In the genomic region with DNA sequence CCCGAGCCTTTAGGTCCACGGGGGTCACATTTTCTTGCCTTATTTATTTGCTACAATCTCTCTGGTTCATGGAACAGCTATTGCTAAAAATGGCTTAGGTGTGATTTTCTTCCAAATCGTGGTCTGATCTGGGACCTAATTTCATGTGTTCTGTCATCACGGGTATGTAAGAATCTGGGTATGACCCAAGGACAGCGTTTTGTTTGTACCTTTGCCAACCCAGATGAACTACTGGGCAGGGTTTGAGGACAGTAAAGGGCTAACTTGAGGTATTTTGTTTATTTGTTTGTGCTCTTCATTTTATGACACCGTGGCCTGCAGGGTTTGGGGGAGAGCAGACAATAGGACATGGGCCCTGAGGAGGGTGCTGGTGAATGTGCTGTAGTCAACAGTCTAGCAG, we compare ENCODE assay signal across 17 mouse cellular contexts. TPM values are rescaled to one million over a fixed set of nuclear protein-coding genes. Genes with fewer than 3 reads are reported as not detected.
DNase-seq lines count a peak whose midpoint lies in the region; ATAC-seq and TF ChIP-seq lines count a peak whose summit lies in the region.
"Had no signal": no experiment of that assay in that cellular context is flagged by ENCODE, and none has a peak within 500 bp of the region (broad histone marks: within the 10 kb centered on the region; RNA-seq: fewer than 3 reads in every experiment).

No protein-coding gene starts in this region.

- H3K4me3 ChIP-seq in left cerebral cortex, adult 2 months, result peak overlapping the region; percentile 73
- no peak overlapping the region; the same call in 1 of the 2 replicates for H3K4me3 ChIP-seq in midbrain, embryonic 14.5 days (replicated peaks; ENCODE audit: low read depth, low read length)
- no peak overlapping the region for H3K4me3 ChIP-seq in lung, adult 2 months (replicated peaks; ENCODE audit: extremely low read depth, low read depth, low read length)
- H3K4me3 ChIP-seq: heart, embryonic 10.5 days; lung, embryonic 15.5 days; myocyte had no signal

- TF ChIP-seq CTCF in left cerebral cortex, adult 2 months (IDR thresholded peaks at IDR 0.05), result no peak
- TF ChIP-seq CTCF in lung, adult 2 months (IDR thresholded peaks at IDR 0.05; ENCODE audit: insufficient read depth, low read length), result no peak

- H3K4me2 ChIP-seq in midbrain, embryonic 14.5 days (ENCODE audit: low read length), result peak overlapping the region; percentile 74
- H3K4me2 ChIP-seq: lung, embryonic 15.5 days had no signal

- no peaks in the 10 kb centered on the region for H3K27me3 ChIP-seq in midbrain, embryonic 14.5 days (ENCODE audit: control insufficient read depth, insufficient read depth, low read length)
- H3K27me3 ChIP-seq: lung, embryonic 15.5 days had no signal

- no peak for TF ChIP-seq POLR2A in lung, adult 2 months (IDR thresholded peaks at IDR 0.05; ENCODE audit: borderline replicate concordance, extremely low read depth, low read depth, low read length)

- H3K9me3 ChIP-seq in midbrain, embryonic 14.5 days (ENCODE audit: control insufficient read depth, low read length), result no peaks in the 10 kb centered on the region
- H3K9me3 ChIP-seq: heart, embryonic 10.5 days; lung, embryonic 15.5 days had no signal

- H3K4me1 ChIP-seq in midbrain, embryonic 14.5 days (ENCODE audit: control insufficient read depth, insufficient read depth, low read length), result peaks cover 17% of the 10 kb centered on the region
- H3K4me1 ChIP-seq in lung, adult 2 months (ENCODE audit: control insufficient read depth, insufficient read depth, low read length), result no peaks in the 10 kb centered on the region

- H3K27ac ChIP-seq in left cerebral cortex, adult 2 months, result 0 out of 2 replicates have a peak overlapping the region, but pooled peaks have one; percentile 0
- H3K27ac ChIP-seq in midbrain, embryonic 14.5 days (replicated peaks; ENCODE audit: low read depth, low read length), result no peak overlapping the region
- H3K27ac ChIP-seq: heart, embryonic 10.5 days; lung, embryonic 15.5 days had no signal

- peak; percentile 50 for DNase-seq in adrenal gland, adult 2 months
- no peak for DNase-seq in adrenal gland, postnatal 4 days (ENCODE audit: low spot score in 2 of 2)
- no peak for DNase-seq in left cerebral cortex, adult 2 months (ENCODE audit: extremely low spot score in 1 of 2, low spot score in 2 of 2)
- DNase-seq in left cerebral cortex, adult 8-10 months (ENCODE audit: low spot score in 2 of 2), result no peak
- DNase-seq in midbrain, embryonic 14.5 days, result no peak
- no peak for DNase-seq in ovary, adult 18-20 months (ENCODE audit: low spot score)
- no peak for DNase-seq in heart, postnatal 14 days
- no peak for DNase-seq in lung, adult 2 months
- DNase-seq: cerebellum, postnatal 36 days; gastrocnemius, postnatal 36 days; kidney, adult 8-10 months; retina, postnatal 1 day had no signal

- H3K9ac ChIP-seq in midbrain, embryonic 14.5 days (replicated peaks; ENCODE audit: low read length), result 0 out of 2 replicates have a peak overlapping the region, but pooled peaks have one; percentile 1
- H3K9ac ChIP-seq: lung, embryonic 15.5 days had no signal

- WGBS in midbrain, embryonic 14.5 days, result 88% methylated on average over 6 of the region's 6 CpGs
- 71% methylated on average over 6 of the region's 6 CpGs for WGBS in lung, adult 2 months

- intact Hi-C loops in left cerebral cortex, adult 2 months (cut with DNase I), result no loop called here
- intact Hi-C loops in heart, postnatal 14 days (cut with DNase I), result no loop called here

- peaks cover 29% of the 10 kb centered on the region for H3K36me3 ChIP-seq in midbrain, embryonic 14.5 days (ENCODE audit: control insufficient read depth, insufficient read depth, low read length)

- ATAC-seq in midbrain, embryonic 14.5 days (ENCODE audit: low FRiP score, low TSS enrichment), result no peak

RNA-seq across cellular contexts. Expression of a gene that starts 14.9 kb away (rescaled TPM):
- total RNA-seq in adrenal gland, adult 2 months (2021), result 100 to 1,000 TPM; 135 to 138 TPM
- 210 and 211 TPM in 2 replicates for polyA plus RNA-seq in adrenal gland, adult 2 months (2012; rRNA removed)
- total RNA-seq in adrenal gland, postnatal 4 days (2021), result 100 to 1,000 TPM; 156 to 176 TPM
- 100 to 1,000 TPM; 369 to 376 TPM for total RNA-seq in left cerebral cortex, adult 2 months (2021)
- 100 to 1,000 TPM; 347 to 364 (median 356) TPM for total RNA-seq in left cerebral cortex, adult 8-10 months (2022)
- 134 and 135 TPM in 2 replicates for polyA plus RNA-seq in midbrain, embryonic 14.5 days (2014; fragmentation: Nextera tagmentation; extraction: Ambion mirVana)
- 100 to 1,000 TPM; 121 to 128 TPM for total RNA-seq in heart, postnatal 14 days (2021)
- polyA plus RNA-seq in lung, adult 2 months (2012; rRNA removed), result 146 and 155 TPM in 2 replicates

RNA-seq across cellular contexts. Expression of a gene that starts 24.4 kb away (rescaled TPM):
- 1 to 10 TPM; 1.1 to 1.3 TPM for total RNA-seq in adrenal gland, adult 2 months (2021)
- polyA plus RNA-seq in adrenal gland, adult 2 months (2012; rRNA removed), result 1.0 and 1.4 TPM in 2 replicates
- under 1 TPM; 0.40 to 0.53 TPM for total RNA-seq in adrenal gland, postnatal 4 days (2021)
- 10 to 100 TPM; 30.9 to 35.6 TPM for total RNA-seq in left cerebral cortex, adult 2 months (2021)
- 10 to 100 TPM; 26.4 to 29.4 (median 28.3) TPM for total RNA-seq in left cerebral cortex, adult 8-10 months (2022)
- 5.9 and 7.1 TPM in 2 replicates for polyA plus RNA-seq in midbrain, embryonic 14.5 days (2014; fragmentation: Nextera tagmentation; extraction: Ambion mirVana)
- total RNA-seq in heart, postnatal 14 days (2021), result under 1 TPM in 1 of 2 experiments, not detected in 1; 0.26 TPM
- 4.6 and 5.5 TPM in 2 replicates for polyA plus RNA-seq in lung, adult 2 months (2012; rRNA removed)
- total RNA-seq: megakaryocyte progenitor cell, adult 5-6 weeks had no signal

RNA-seq across cellular contexts. Expression of a gene that starts 24.4 kb away (rescaled TPM):
- total RNA-seq in adrenal gland, adult 2 months (2021), result 1 to 10 TPM; 2.2 to 4.7 TPM
- polyA plus RNA-seq in adrenal gland, adult 2 months (2012; rRNA removed), result 3.4 and 4.8 TPM in 2 replicates
- total RNA-seq in adrenal gland, postnatal 4 days (2021), result 1 to 10 TPM; 3.5 to 3.6 TPM
- 10 to 100 TPM; 26.0 to 26.6 TPM for total RNA-seq in left cerebral cortex, adult 2 months (2021)
- total RNA-seq in left cerebral cortex, adult 8-10 months (2022), result 10 to 100 TPM; 31.8 to 39.1 (median 34.5) TPM
- polyA plus RNA-seq in midbrain, embryonic 14.5 days (2014; fragmentation: Nextera tagmentation; extraction: Ambion mirVana), result 19.4 and 30.3 TPM in 2 replicates
- total RNA-seq in heart, postnatal 14 days (2021), result 1 to 10 TPM; 1.1 to 1.3 TPM
- polyA plus RNA-seq in lung, adult 2 months (2012; rRNA removed), result 5.3 and 6.9 TPM in 2 replicates

RNA-seq across cellular contexts. Expression of a gene that starts 39.0 kb away (rescaled TPM):
- total RNA-seq in adrenal gland, adult 2 months (2021), result not detected
- polyA plus RNA-seq in adrenal gland, adult 2 months (2012; rRNA removed), result 0.29 and 0.51 TPM in 2 replicates
- under 1 TPM; 0.40 to 0.42 TPM for total RNA-seq in adrenal gland, postnatal 4 days (2021)
- 1 to 10 TPM in 1 of 2 experiments, under 1 TPM in 1; 0.84 to 1.3 TPM for total RNA-seq in left cerebral cortex, adult 2 months (2021)
- 1 to 10 TPM in 1 of 4 experiments, under 1 TPM in 3; 0.44 to 2.0 (median 0.79) TPM for total RNA-seq in left cerebral cortex, adult 8-10 months (2022)
- 0.27 and 0.55 TPM in 2 replicates for polyA plus RNA-seq in midbrain, embryonic 14.5 days (2014; fragmentation: Nextera tagmentation; extraction: Ambion mirVana)
- under 1 TPM in 1 of 2 experiments, not detected in 1; 0.10 TPM for total RNA-seq in heart, postnatal 14 days (2021)
- 56.7 and 62.3 TPM in 2 replicates for polyA plus RNA-seq in lung, adult 2 months (2012; rRNA removed)
- total RNA-seq: gastrocnemius, postnatal 36 days; hematopoietic stem cell, adult 5-6 weeks had no signal

RNA-seq across cellular contexts. Expression of a gene that starts 45.3 kb away (rescaled TPM):
- total RNA-seq in adrenal gland, adult 2 months (2021), result 10 to 100 TPM in 1 of 2 experiments, 1 to 10 TPM in 1; 9.5 to 10.2 TPM
- polyA plus RNA-seq in adrenal gland, adult 2 months (2012; rRNA removed), result 93.6 and 100 TPM in 2 replicates
- total RNA-seq in adrenal gland, postnatal 4 days (2021), result 10 to 100 TPM; 36.8 to 40.3 TPM
- total RNA-seq in left cerebral cortex, adult 2 months (2021), result 10 to 100 TPM; 87.0 to 97.5 TPM
- total RNA-seq in left cerebral cortex, adult 8-10 months (2022), result 100 to 1,000 TPM in 1 of 4 experiments, 10 to 100 TPM in 3; 91.4 to 114 (median 92.8) TPM
- 5.0 and 8.8 TPM in 2 replicates for polyA plus RNA-seq in midbrain, embryonic 14.5 days (2014; fragmentation: Nextera tagmentation; extraction: Ambion mirVana)
- total RNA-seq in heart, postnatal 14 days (2021), result 1 to 10 TPM; 6.9 to 8.0 TPM
- polyA plus RNA-seq in lung, adult 2 months (2012; rRNA removed), result 110 and 116 TPM in 2 replicates

Comparison
In these comparisons a context has a peak if more than half of its experiments do, and no peak if none do; other contexts are left out.
1. RNA of a gene that starts 24.4 kb away (total RNA-seq): 30.9 to 35.6 TPM in left cerebral cortex, adult 2 months and 26.4 to 29.4 TPM in left cerebral cortex, adult 8-10 months; 1.1 to 1.3 TPM in adrenal gland, adult 2 months, 0.40 to 0.53 TPM in adrenal gland, postnatal 4 days and 0.26 TPM in heart, postnatal 14 days; every median in the first group is over 10 times any median in the second.
2. RNA of a gene that starts 24.4 kb away (total RNA-seq): 31.8 to 39.1 TPM in left cerebral cortex, adult 8-10 months and 26.0 to 26.6 TPM in left cerebral cortex, adult 2 months; 2.2 to 4.7 TPM in adrenal gland, adult 2 months, 3.5 to 3.6 TPM in adrenal gland, postnatal 4 days and 1.1 to 1.3 TPM in heart, postnatal 14 days; every median in the first group is over 4 times any median in the second.